Mouse (Mus musculus): ENCODE results near the gene Olfr1033.
"Not testable (repeated sequence)": the region's sequence is repeated elsewhere in the genome, so short reads cannot be mapped to it uniquely, and the experiment has no call there.

Gene Olfr1033

GRCm38 (mm10) chr2:86020406-86020805 lies at the start of gene Olfr1033:
Olfr1033 (plus strand) TSS chr2:86020633.
- DNase-seq: not testable (repeated sequence)

- DNase-seq: no peak
Observed at GRCm38 (mm10) chr2:85973595-85973994, 46.8 kb upstream of the Olfr1033 start, which contains the start of gene Olfr1029. Olfr1029 (plus strand) TSS chr2:85973895.

- no peak for DNase-seq
Observed at GRCm38 (mm10) chr2:85978976-85979375, 41.5 kb upstream of the Olfr1033 start, which contains the start of gene Olfr1030. Olfr1030 (plus strand) TSS chr2:85979276.

DNA sequence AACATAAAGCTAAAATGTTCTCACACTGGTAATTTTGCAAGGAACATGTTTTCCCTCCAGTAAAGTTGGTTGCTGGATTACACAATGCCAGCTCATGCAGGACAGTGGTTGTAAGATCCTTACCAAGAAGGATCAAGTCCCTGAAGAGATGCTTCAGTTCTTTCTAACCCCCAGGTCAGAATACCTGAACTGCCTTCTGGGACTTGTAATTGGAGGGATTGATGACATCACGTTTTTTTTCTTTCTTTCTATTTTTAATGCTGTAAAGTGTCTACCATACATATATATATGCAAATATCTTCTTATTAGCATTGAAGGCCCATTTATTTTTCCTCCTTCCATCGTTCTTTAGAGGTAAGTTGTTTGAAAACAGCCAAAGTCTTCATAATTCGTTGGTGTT lies 30.4 kb upstream of the Olfr1033 start, which contains the start of gene Olfr1031:
Olfr1031 (plus strand) TSS at position 301 of the 400 bp plus-strand sequence.
- no peak for DNase-seq

GRCm38 (mm10) chr2:86005240-86005639 lies 15.2 kb upstream of the Olfr1033 start, which contains the start of gene Olfr1032:
Olfr1032 (plus strand) TSS chr2:86005540.
- DNase-seq: no peak

GRCm38 (mm10) chr2:86021518-86021917 lies 1.1 kb downstream of the Olfr1033 start:
- DNase-seq: not testable (repeated sequence)

DNA sequence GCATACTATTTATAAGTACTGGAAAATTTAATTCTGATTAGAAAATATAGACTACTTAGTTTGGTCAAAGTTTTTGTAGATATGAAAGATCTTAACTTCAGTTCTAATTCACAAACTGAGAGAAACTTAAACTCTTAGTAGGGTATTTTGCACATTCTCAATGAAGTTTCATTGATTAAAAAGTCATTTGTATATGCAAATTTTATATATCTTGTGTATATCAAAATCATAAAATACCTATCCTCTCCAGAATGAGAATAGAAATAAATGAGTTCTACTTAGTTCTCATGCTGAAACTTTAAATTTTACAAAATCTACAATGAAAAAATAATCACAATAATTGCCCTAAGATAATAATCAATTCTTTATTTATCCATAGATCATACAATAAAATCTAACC lies 25.1 kb downstream of the Olfr1033 start, which contains the start of gene Olfr1034:
Olfr1034 (plus strand) TSS at position 301 of the 400 bp plus-strand sequence.
- DNase-seq: no peak

GRCm38 (mm10) chr2:86050777-86051176 lies 30.3 kb downstream of the Olfr1033 start:
- not testable (repeated sequence) for DNase-seq

DNA sequence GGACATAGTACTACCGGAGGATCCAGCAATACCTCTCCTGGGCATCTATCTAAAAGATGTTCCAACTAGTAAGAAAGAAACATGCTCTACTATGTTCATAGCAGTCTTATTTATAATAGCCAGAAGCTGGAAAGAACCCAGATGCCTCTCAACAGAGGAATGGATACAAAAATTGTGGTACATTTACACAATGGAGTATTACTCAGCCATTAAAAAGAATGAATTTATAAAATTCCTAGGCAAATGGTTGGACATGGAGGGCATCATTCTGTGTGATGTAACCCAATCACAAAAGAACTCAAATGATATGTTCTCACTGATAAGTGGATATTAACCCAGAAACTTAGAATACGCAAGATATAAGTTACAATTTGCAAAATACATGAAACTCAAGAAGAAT lies 43.3 kb downstream of the Olfr1033 start:
- not testable (repeated sequence) for DNase-seq

DNA sequence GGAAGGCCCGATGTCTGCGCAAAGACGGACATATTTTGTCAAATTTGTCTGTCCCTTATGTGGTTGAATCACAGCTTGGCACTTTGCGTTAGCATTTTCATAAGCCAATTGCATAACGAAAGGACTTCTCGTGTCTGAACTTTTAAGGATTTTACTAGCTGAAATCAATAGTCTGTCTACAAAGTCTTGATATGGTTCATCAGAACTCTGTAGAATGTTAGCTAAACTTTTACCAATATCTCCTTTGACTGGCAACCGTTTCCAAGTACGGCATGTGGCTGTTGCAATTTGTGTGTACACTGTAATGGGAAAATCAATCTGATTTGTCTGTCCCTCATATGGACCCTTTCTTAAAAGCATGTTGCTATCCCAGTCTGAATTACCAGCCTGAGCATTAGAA lies 49.8 kb downstream of the Olfr1033 start:
- no peak for DNase-seq

- not testable (repeated sequence) for DNase-seq
Observed at GRCm38 (mm10) chr2:86073692-86074091, 53.3 kb downstream of the Olfr1033 start, which contains the start of gene Olfr1036. Olfr1036 (plus strand) TSS chr2:86073992.

DNA sequence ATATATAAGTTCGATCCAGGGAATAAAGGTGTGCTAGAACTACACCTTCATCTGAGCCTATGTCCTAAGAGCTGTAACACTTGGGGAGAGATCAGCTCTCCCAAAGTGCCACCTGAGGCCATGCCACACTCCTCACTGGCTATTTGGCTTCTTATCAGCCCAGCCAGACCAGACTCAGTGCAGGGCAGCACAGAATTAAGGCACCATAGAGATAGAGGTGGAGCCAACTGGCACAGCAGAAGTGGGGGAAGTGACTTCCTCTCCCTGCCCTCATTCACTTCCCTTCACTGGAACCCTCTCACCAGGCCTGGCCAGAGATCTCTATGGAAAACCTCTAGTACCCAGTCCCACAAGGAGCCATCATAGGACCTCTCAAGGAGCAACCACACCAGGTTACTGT lies 60.0 kb downstream of the Olfr1033 start:
- not testable (repeated sequence) for DNase-seq

- no peak for DNase-seq
Observed at GRCm38 (mm10) chr2:86087285-86087684, 66.9 kb downstream of the Olfr1033 start, which contains the start of gene Olfr1037. Olfr1037 (minus strand) TSS chr2:86087385.
